ENCODE assay signal across 8 mouse cellular contexts in genomic region chr2:18586925-18587724, GRCm38 (mm10).
A peak's percentile ranks its signal among the peaks of the same experiment; 100 is the strongest.
DNase-seq lines count a peak whose midpoint lies in the region; ATAC-seq and TF ChIP-seq lines count a peak whose summit lies in the region.

No protein-coding gene starts in this region.

- 1% methylated on average over 31 of the region's 31 CpGs for WGBS in forebrain, embryonic 11.5 days
- WGBS in heart, embryonic 15.5 days: 1% methylated on average over 31 of the region's 31 CpGs
- WGBS in liver, embryonic 12.5 days (ENCODE audit: insufficient replicate concordance): under 1% methylated on average over 31 of the region's 31 CpGs
- WGBS in stomach, embryonic 15.5 days: under 1% methylated on average over 31 of the region's 31 CpGs

- peak; percentile 71 for DNase-seq in c-Kit-positive CD71-positive TER-119-negative erythroid progenitor cells, embryonic 14.5 days (ENCODE audit: low read depth)
- peak; percentile 91 for DNase-seq in forebrain, embryonic 11.5 days (ENCODE audit: low spot score)
- DNase-seq in kidney, postnatal 14 days: peak; percentile 87
- DNase-seq in neural tube, embryonic 10.5 days (ENCODE audit: extremely low spot score, low spot score): peak; percentile 92

- H3K36me3 ChIP-seq in E14TG2a.4 (ENCODE audit: insufficient read depth, low read length): no peaks in the 10 kb centered on the region
- no peaks in the 10 kb centered on the region for H3K36me3 ChIP-seq in forebrain, embryonic 11.5 days (ENCODE audit: control insufficient read depth, insufficient read depth, low read length)
- H3K36me3 ChIP-seq in heart, embryonic 15.5 days: no peaks in the 10 kb centered on the region
- no peaks in the 10 kb centered on the region for H3K36me3 ChIP-seq in liver, embryonic 12.5 days
- H3K36me3 ChIP-seq in stomach, embryonic 15.5 days: no peaks in the 10 kb centered on the region

- H3K4me3 ChIP-seq in E14TG2a.4 (replicated peaks; ENCODE audit: low read length): peak overlapping the region; percentile 80
- peak overlapping the region; percentile 57 for H3K4me3 ChIP-seq in forebrain, embryonic 11.5 days (ENCODE audit: low read depth, low read length)
- H3K4me3 ChIP-seq in heart, embryonic 15.5 days: peak overlapping the region; percentile 60
- H3K4me3 ChIP-seq in liver, embryonic 12.5 days: peak overlapping the region; percentile 63
- peak overlapping the region; percentile 54 for H3K4me3 ChIP-seq in stomach, embryonic 15.5 days (replicated peaks)

- peak overlapping the region; percentile 69 for H3K4me2 ChIP-seq in forebrain, embryonic 11.5 days (ENCODE audit: low read depth, low read length, severe bottlenecking)
- peak overlapping the region; percentile 72 for H3K4me2 ChIP-seq in heart, embryonic 15.5 days
- H3K4me2 ChIP-seq in liver, embryonic 12.5 days: peak overlapping the region; percentile 72
- H3K4me2 ChIP-seq in stomach, embryonic 15.5 days: peak overlapping the region; percentile 60

- no peak overlapping the region for H3K27ac ChIP-seq in forebrain, embryonic 11.5 days (ENCODE audit: low read depth, low read length)
- peak overlapping the region; percentile 65 for H3K27ac ChIP-seq in heart, embryonic 15.5 days
- peak overlapping the region; percentile 45; the same call in 1 of the 2 replicates for H3K27ac ChIP-seq in liver, embryonic 12.5 days
- H3K27ac ChIP-seq in stomach, embryonic 15.5 days: peak overlapping the region; percentile 80

- peaks cover 32% of the 10 kb centered on the region for H3K27me3 ChIP-seq in E14TG2a.4 (ENCODE audit: insufficient read depth, low read length)
- H3K27me3 ChIP-seq in forebrain, embryonic 11.5 days (ENCODE audit: control insufficient read depth, insufficient read depth, low read length): no peaks in the 10 kb centered on the region
- H3K27me3 ChIP-seq in heart, embryonic 15.5 days: peaks cover 9% of the 10 kb centered on the region
- H3K27me3 ChIP-seq in liver, embryonic 12.5 days (replicated peaks): no peaks in the 10 kb centered on the region
- no peaks in the 10 kb centered on the region for H3K27me3 ChIP-seq in stomach, embryonic 15.5 days (replicated peaks)

- peaks cover 17% of the 10 kb centered on the region for H3K4me1 ChIP-seq in E14TG2a.4 (replicated peaks; ENCODE audit: low read depth, low read length)
- H3K4me1 ChIP-seq in forebrain, embryonic 11.5 days (replicated peaks; ENCODE audit: control insufficient read depth, insufficient read depth, low read length): no peaks in the 10 kb centered on the region
- 0 out of 2 replicates have a peak, but pooled peaks cover 3% of the 10 kb centered on the region for H3K4me1 ChIP-seq in heart, embryonic 15.5 days (replicated peaks)
- peaks cover 14% of the 10 kb centered on the region for H3K4me1 ChIP-seq in liver, embryonic 12.5 days
- H3K4me1 ChIP-seq in stomach, embryonic 15.5 days: no peaks in the 10 kb centered on the region

- no peaks in the 10 kb centered on the region for H3K9me3 ChIP-seq in E14TG2a.4 (ENCODE audit: low read length)
- no peaks in the 10 kb centered on the region for H3K9me3 ChIP-seq in forebrain, embryonic 11.5 days (ENCODE audit: control insufficient read depth, low read length)
- no peaks in the 10 kb centered on the region for H3K9me3 ChIP-seq in heart, embryonic 15.5 days (replicated peaks)
- no peaks in the 10 kb centered on the region for H3K9me3 ChIP-seq in liver, embryonic 12.5 days (replicated peaks)
- no peaks in the 10 kb centered on the region for H3K9me3 ChIP-seq in stomach, embryonic 15.5 days

- TF ChIP-seq CTCF in E14TG2a.4 (conservative IDR thresholded peaks at IDR 0.05; ENCODE audit: low read length): no peak

- peak overlapping the region; percentile 48 for H3K9ac ChIP-seq in forebrain, embryonic 11.5 days (ENCODE audit: low read length)
- peak overlapping the region; percentile 48 for H3K9ac ChIP-seq in heart, embryonic 15.5 days
- H3K9ac ChIP-seq in liver, embryonic 12.5 days: peak overlapping the region; percentile 70
- H3K9ac ChIP-seq in stomach, embryonic 15.5 days: peak overlapping the region; percentile 9; the same call in 1 of the 2 replicates

- ATAC-seq in forebrain, embryonic 11.5 days (replicated peaks; ENCODE audit: low FRiP score): peak; percentile 80
- ATAC-seq in heart, embryonic 15.5 days (replicated peaks; ENCODE audit: insufficient number of reproducible peaks, insufficient read depth, low FRiP score, low read depth): peak; percentile 75
- peak; percentile 77 for ATAC-seq in liver, embryonic 12.5 days
- peak; percentile 66 for ATAC-seq in stomach, embryonic 15.5 days (ENCODE audit: insufficient read depth, low FRiP score, low read depth)

Comparison
In these comparisons a context has a peak if more than half of its experiments do, and no peak if none do; other contexts are left out.
1. H3K9ac ChIP-seq: peak in every context shown above with its lines; median percentile 70 in liver, embryonic 12.5 days; 48 in forebrain, embryonic 11.5 days; 48 in heart, embryonic 15.5 days; 9 in stomach, embryonic 15.5 days.